Mouse (Mus musculus) MN1 (cell line): Measurements from ENCODE around the gene Opcml.

Experiments used
- DNase-seq: peaks from one replicate; pipeline ENCODE4 v3.0.0-alpha.2; 2016; ENCODE audit warnings: low spot score

Gene Opcml

GRCm38 (mm10) chr9:28328434-28328833 lies 537.9 kb downstream of the Opcml start:
- no peak for DNase-seq

GRCm38 (mm10) chr9:28329477-28329876 lies 538.9 kb downstream of the Opcml start:
- DNase-seq = no peak

GRCm38 (mm10) chr9:28336511-28337208 lies 546.1 kb downstream of the Opcml start:
- DNase-seq = no peak

- DNase-seq = no peak
These were observed 547.3 kb downstream of the Opcml start for GRCm38 (mm10) chr9:28337837-28338236.

GRCm38 (mm10) chr9:28354978-28355377 lies 564.4 kb downstream of the Opcml start:
- no peak for DNase-seq

- DNase-seq = no peak
These were observed 567.4 kb downstream of the Opcml start for GRCm38 (mm10) chr9:28357946-28358345.

- DNase-seq = no peak
These were observed 570.1 kb downstream of the Opcml start for GRCm38 (mm10) chr9:28360691-28361090.

- no peak for DNase-seq
These were observed 574.0 kb downstream of the Opcml start for GRCm38 (mm10) chr9:28364473-28365159.

GRCm38 (mm10) chr9:28365160-28365473 lies 574.5 kb downstream of the Opcml start:
- no peak for DNase-seq

- DNase-seq = no peak
These were observed 596.1 kb downstream of the Opcml start for GRCm38 (mm10) chr9:28386527-28387175.

- DNase-seq = no peak
These were observed 604.6 kb downstream of the Opcml start for GRCm38 (mm10) chr9:28395222-28395621.

- DNase-seq = no peak
These were observed 605.1 kb downstream of the Opcml start for GRCm38 (mm10) chr9:28395638-28396037.

GRCm38 (mm10) chr9:28402770-28403650 lies 612.4 kb downstream of the Opcml start:
- DNase-seq = no peak

- no peak for DNase-seq
These were observed 613.4 kb downstream of the Opcml start for GRCm38 (mm10) chr9:28403831-28404562.

GRCm38 (mm10) chr9:28404616-28405015 lies 614.0 kb downstream of the Opcml start:
- DNase-seq = no peak

- DNase-seq = no peak
These were observed 615.2 kb downstream of the Opcml start for GRCm38 (mm10) chr9:28405816-28406215.

- no peak for DNase-seq
These were observed 630.2 kb downstream of the Opcml start for GRCm38 (mm10) chr9:28420808-28421207.

- no peak for DNase-seq
These were observed 632.8 kb downstream of the Opcml start for GRCm38 (mm10) chr9:28423407-28423806.

GRCm38 (mm10) chr9:28432159-28432558 lies 641.6 kb downstream of the Opcml start:
- DNase-seq = no peak

GRCm38 (mm10) chr9:28438752-28439151 lies 648.2 kb downstream of the Opcml start:
- DNase-seq = no peak

GRCm38 (mm10) chr9:28439433-28440191 lies 649.0 kb downstream of the Opcml start:
- DNase-seq = no peak
